Mouse (Mus musculus) midbrain, embryonic 12.5 days (tissue): ENCODE data around the gene Trim7. TPM values are rescaled to one million over a fixed set of nuclear protein-coding genes. Genes with fewer than 3 reads are reported as not detected.
"Not testable (repeated sequence)": the region's sequence is repeated elsewhere in the genome, so short reads cannot be mapped to it uniquely, and the experiment has no call there.

Experiments used
- ATAC-seq: fragments of 200-750 bp; cut with Nextera tagmentation; 2 replicates; pipeline ENCODE4 v1.8.0; 2017; ENCODE audit warnings: low read depth, moderate TSS enrichment, moderate library complexity; ENCODE audit not compliant: low FRiP score
- H3K27ac ChIP-seq: fragments of 300-500 bp; sonication (generic); replicated peaks from 2 replicates; pipeline ENCODE4 v1.5.1; 2016; ENCODE audit warnings: mild to moderate bottlenecking
- H3K27me3 ChIP-seq: fragments of 300-500 bp; sonication (generic); 2 replicates; pipeline ENCODE4 v1.6.1; 2016; ENCODE audit warnings: mild to moderate bottlenecking
- H3K36me3 ChIP-seq: fragments of 300-500 bp; sonication (generic); 2 replicates; pipeline ENCODE4 v1.6.1; 2016
- H3K4me1 ChIP-seq: fragments of 300-500 bp; sonication (generic); 2 replicates; pipeline ENCODE4 v1.6.1; 2016
- H3K4me2 ChIP-seq: fragments of 300-500 bp; sonication (generic); replicated peaks from 2 replicates; pipeline ENCODE4 v1.6.1; 2016; ENCODE audit warnings: mild to moderate bottlenecking, moderate library complexity
- H3K4me3 ChIP-seq: fragments of 300-500 bp; sonication (generic); 2 replicates; pipeline ENCODE4 v1.5.1; 2016; ENCODE audit warnings: mild to moderate bottlenecking
- H3K9ac ChIP-seq: fragments of 300-500 bp; sonication (generic); replicated peaks from 2 replicates; pipeline ENCODE4 v1.6.1; 2016; ENCODE audit warnings: mild to moderate bottlenecking, moderate library complexity
- H3K9me3 ChIP-seq: fragments of 300-500 bp; sonication (generic); 2 replicates; pipeline ENCODE4 v1.6.1; 2016; ENCODE audit warnings: mild to moderate bottlenecking
- WGBS: fragments of 180-500 bp; shearing (Covaris S2); methylation state at CpG from one replicate; pipeline ENCODE4 v1.1.7; 2016; 5-methylcytosine and 5-hydroxymethylcytosine counted together
- polyA plus RNA-seq: library from polyadenylated mRNA; unstranded; fragments of >200 nt; fragmentation: Nextera tagmentation; extraction: Ambion mirVana; gene quantifications from 2 replicates; pipeline ENCODE4 v1.2.1, GENCODE M21; 2016

Trim7 gene
- polyA plus RNA-seq, 1 experiment from 2014 or later: 1.4 TPM

- H3K4me2 ChIP-seq: peak overlapping the region; percentile 81
- WGBS: under 1% methylated on average over 16 of the region's 16 CpGs
- H3K4me3 ChIP-seq: peak overlapping the region; percentile 88
- 0 out of 2 replicates have a peak, but pooled peaks cover 3% of the 10 kb centered on the region for H3K36me3 ChIP-seq
- H3K9me3 ChIP-seq: no peaks in the 10 kb centered on the region
- H3K27me3 ChIP-seq: peaks cover 7% of the 10 kb centered on the region
- no peak overlapping the region for H3K27ac ChIP-seq
- no peak for ATAC-seq
- H3K9ac ChIP-seq: peak overlapping the region; percentile 46
- H3K4me1 ChIP-seq: peaks cover 24% of the 10 kb centered on the region
Observed at GRCm38 (mm10) chr11:48818346-48818745, 7.6 kb upstream of the Trim7 start.

- Histone ChIP-seq H3K9me3 (no peaks in the 10 kb centered on the region), H3K36me3 (no peaks in the 10 kb centered on the region), H3K27ac (no peak overlapping the region), H3K4me2 (no peak overlapping the region), H3K4me3 (no peak overlapping the region), H3K4me1 (peaks cover 26% of the 10 kb centered on the region), H3K9ac (no peak overlapping the region), H3K27me3 (peaks cover 18% of the 10 kb centered on the region)
- no peak for ATAC-seq
- WGBS: 81% methylated on average over 7 of the region's 7 CpGs
Observed at GRCm38 (mm10) chr11:48819614-48820307, 6.2 kb upstream of the Trim7 start.

GRCm38 (mm10) chr11:48820308-48820674 is 5.6 kb upstream of the Trim7 start:
- H3K4me3 ChIP-seq: no peak overlapping the region
- no peak overlapping the region for H3K4me2 ChIP-seq
- H3K9ac ChIP-seq: no peak overlapping the region
- H3K27ac ChIP-seq: no peak overlapping the region
- ATAC-seq: no peak
- H3K9me3 ChIP-seq: no peaks in the 10 kb centered on the region
- no peaks in the 10 kb centered on the region for H3K36me3 ChIP-seq
- peaks cover 20% of the 10 kb centered on the region for H3K4me1 ChIP-seq
- peaks cover 22% of the 10 kb centered on the region for H3K27me3 ChIP-seq

- Histone ChIP-seq H3K4me1 (peaks cover 10% of the 10 kb centered on the region), H3K27me3 (peaks cover 22% of the 10 kb centered on the region)
- 85% methylated on average over 14 of the region's 14 CpGs for WGBS
- not testable (repeated sequence) for H3K9ac ChIP-seq, H3K27ac ChIP-seq, H3K4me3 ChIP-seq, H3K36me3 ChIP-seq, H3K9me3 ChIP-seq, H3K4me2 ChIP-seq, ATAC-seq
Observed at GRCm38 (mm10) chr11:48821299-48821698, 4.6 kb upstream of the Trim7 start.

GRCm38 (mm10) chr11:48822768-48823512 is 3.0 kb upstream of the Trim7 start:
- H3K4me3 ChIP-seq: peak overlapping the region; percentile 38

GRCm38 (mm10) chr11:48823536-48823972 is 2.4 kb upstream of the Trim7 start:
- under 1% methylated on average over 15 of the region's 15 CpGs for WGBS
- Histone ChIP-seq H3K4me1 (peaks cover 12% of the 10 kb centered on the region), H3K27ac (no peak overlapping the region), H3K9me3 (no peaks in the 10 kb centered on the region), H3K4me2 (peak overlapping the region; percentile 54), H3K27me3 (peaks cover 26% of the 10 kb centered on the region), H3K36me3 (no peaks in the 10 kb centered on the region), H3K4me3 (peak overlapping the region; percentile 38), H3K9ac (no peak overlapping the region)
- ATAC-seq: no peak

More at GRCm38 (mm10) chr11:48822768-48823512, 3.0 kb upstream of the Trim7 start:
- 33% methylated on average over 14 of the region's 14 CpGs for WGBS
- Histone ChIP-seq H3K27ac (no peak overlapping the region), H3K27me3 (peaks cover 24% of the 10 kb centered on the region), H3K4me1 (peaks cover 12% of the 10 kb centered on the region), H3K9me3 (no peaks in the 10 kb centered on the region), H3K9ac (no peak overlapping the region), H3K4me2 (peak overlapping the region; percentile 54), H3K36me3 (no peaks in the 10 kb centered on the region)
- no peak for ATAC-seq

- H3K4me3 ChIP-seq: peak overlapping the region; percentile 38
- peak overlapping the region; percentile 54 for H3K4me2 ChIP-seq
- no peaks in the 10 kb centered on the region for H3K9me3 ChIP-seq
- peak overlapping the region; percentile 20; the same call in 1 of the 2 replicates for H3K9ac ChIP-seq
- no peak for ATAC-seq
- 4% methylated on average over 22 of the region's 22 CpGs for WGBS
- H3K27me3 ChIP-seq: peaks cover 33% of the 10 kb centered on the region
- H3K4me1 ChIP-seq: peaks cover 12% of the 10 kb centered on the region
- H3K27ac ChIP-seq: no peak overlapping the region
- no peaks in the 10 kb centered on the region for H3K36me3 ChIP-seq
Observed at GRCm38 (mm10) chr11:48824311-48824830, 1.6 kb upstream of the Trim7 start.

- Histone ChIP-seq H3K9me3 (no peaks in the 10 kb centered on the region), H3K4me3 (peak overlapping the region; percentile 44), H3K9ac (peak overlapping the region; percentile 39; the same call in 1 of the 2 replicates), H3K4me2 (peak overlapping the region; percentile 54), H3K27me3 (peaks cover 40% of the 10 kb centered on the region), H3K36me3 (no peaks in the 10 kb centered on the region), H3K4me1 (peaks cover 12% of the 10 kb centered on the region), H3K27ac (no peak overlapping the region; the same call in 1 of the 2 replicates)
- peak; percentile 50; the same call in 1 of the 2 replicates for ATAC-seq
- 2% methylated on average over 6 of the region's 6 CpGs for WGBS
Observed at GRCm38 (mm10) chr11:48826752-48827096, 784 bp downstream of the Trim7 start.

- Histone ChIP-seq H3K4me1 (peaks cover 12% of the 10 kb centered on the region), H3K9ac (no peak overlapping the region), H3K4me3 (no peak overlapping the region), H3K27me3 (peaks cover 33% of the 10 kb centered on the region), H3K4me2 (no peak overlapping the region), H3K36me3 (no peaks in the 10 kb centered on the region), H3K27ac (no peak overlapping the region), H3K9me3 (no peaks in the 10 kb centered on the region)
- ATAC-seq: no peak
- 74% methylated on average over 6 of the region's 6 CpGs for WGBS
Observed at GRCm38 (mm10) chr11:48827926-48828325, 2.0 kb downstream of the Trim7 start.

GRCm38 (mm10) chr11:48830279-48830678 is 4.3 kb downstream of the Trim7 start:
- Histone ChIP-seq H3K27ac (no peak overlapping the region), H3K27me3 (peaks cover 21% of the 10 kb centered on the region; the same call in 1 of the 2 replicates), H3K4me2 (no peak overlapping the region), H3K9ac (no peak overlapping the region), H3K36me3 (no peaks in the 10 kb centered on the region), H3K9me3 (no peaks in the 10 kb centered on the region), H3K4me1 (peaks cover 2% of the 10 kb centered on the region; the same call in 1 of the 2 replicates), H3K4me3 (no peak overlapping the region)
- 86% methylated on average over 2 of the region's 2 CpGs for WGBS
- ATAC-seq: no peak

GRCm38 (mm10) chr11:48831273-48831672 is 5.3 kb downstream of the Trim7 start:
- ATAC-seq: no peak
- no peak overlapping the region for H3K27ac ChIP-seq
- H3K4me1 ChIP-seq: peaks cover 2% of the 10 kb centered on the region; the same call in 1 of the 2 replicates
- H3K9me3 ChIP-seq: no peaks in the 10 kb centered on the region
- WGBS: 80% methylated on average over 2 of the region's 2 CpGs
- H3K27me3 ChIP-seq: peaks cover 29% of the 10 kb centered on the region
- H3K4me3 ChIP-seq: no peak overlapping the region
- H3K36me3 ChIP-seq: no peaks in the 10 kb centered on the region
- no peak overlapping the region for H3K4me2 ChIP-seq
- no peak overlapping the region for H3K9ac ChIP-seq
